Mouse (Mus musculus) ES-E14 (cell line): ENCODE results near the gene Gm10135. TPM values are rescaled to one million over a fixed set of nuclear protein-coding genes. Genes with fewer than 3 reads are reported as not detected.

Experiments used
- DNase-seq: peaks from one replicate; pipeline ENCODE4 v3.0.0-alpha.2; 2013; ENCODE audit warnings: low read depth, low spot score
- H3K27ac ChIP-seq: 2 replicates; pipeline ENCODE4 v1.5.1; 2012; ENCODE audit warnings: low read depth, mild to moderate bottlenecking, low read length, moderate library complexity, mixed read lengths; ENCODE audit not compliant: poor library complexity, insufficient read depth, severe bottlenecking
- H3K36me3 ChIP-seq: 2 replicates; pipeline ENCODE4 v1.6.1; 2012; ENCODE audit warnings: mild to moderate bottlenecking, low read length, moderate library complexity, mixed read lengths; ENCODE audit not compliant: control insufficient read depth, poor library complexity, insufficient read depth, severe bottlenecking
- H3K4me1 ChIP-seq, 2 experiments: fragments of 150-350 bp in 1 of 2; sonication (generic) in 1 of 2; 2 replicates each; pipeline ENCODE4 v1.6.1; 2012; ENCODE audit warnings: low read length in 2 of 2, mild to moderate bottlenecking in 1 of 2, mixed read lengths in 1 of 2; ENCODE audit not compliant: control insufficient read depth in 2 of 2, insufficient read depth in 2 of 2, poor library complexity in 1 of 2
- H3K4me3 ChIP-seq, 2 experiments: fragments of 150-350 bp in 1 of 2; sonication (generic) in 1 of 2; 2 replicates each; pipeline ENCODE4 v1.5.1; 2012; ENCODE audit warnings: low read length in 2 of 2, low read depth in 1 of 2, mild to moderate bottlenecking in 1 of 2, mixed read lengths in 1 of 2; ENCODE audit not compliant: insufficient read depth in 1 of 2, poor library complexity in 1 of 2, severe bottlenecking in 1 of 2
- H3K9ac ChIP-seq: 2 replicates; pipeline ENCODE4 v1.6.1; 2012; ENCODE audit warnings: low read depth, mild to moderate bottlenecking, low read length, mixed read lengths; ENCODE audit not compliant: poor library complexity, insufficient read depth, severe bottlenecking
- H3K9me3 ChIP-seq: fragments of 150-350 bp; sonication (generic); 2 replicates; pipeline ENCODE4 v1.6.1; 2012; ENCODE audit warnings: low read depth, mild to moderate bottlenecking, low read length; ENCODE audit not compliant: control insufficient read depth, insufficient read depth
- CHD2 ChIP-seq: IDR thresholded peaks from 2 replicates; pipeline ENCODE4 v1.6.1; 2014; ENCODE audit warnings: mild to moderate bottlenecking, low read depth, low read length, inconsistent platforms
- HCFC1 ChIP-seq: IDR thresholded peaks from 2 replicates; pipeline ENCODE4 v1.6.1; 2012; ENCODE audit warnings: low read length, inconsistent platforms, borderline replicate concordance; ENCODE audit not compliant: insufficient read depth
- MAFK ChIP-seq: IDR thresholded peaks from 2 replicates; pipeline ENCODE4 v1.6.1; 2014; ENCODE audit warnings: mild to moderate bottlenecking, low read depth, low read length, inconsistent platforms; ENCODE audit not compliant: insufficient read depth
- ZC3H11A ChIP-seq: IDR thresholded peaks from 2 replicates; pipeline ENCODE4 v1.6.1; 2012; ENCODE audit warnings: low read depth, mild to moderate bottlenecking, inconsistent platforms, low read length, borderline replicate concordance
- ZNF384 ChIP-seq: IDR thresholded peaks from 2 replicates; pipeline ENCODE4 v1.6.1; 2012; ENCODE audit warnings: low read depth, low read length, inconsistent platforms
- in situ Hi-C, 2 experiments: fragments of 600-800 bp; cut with MboI; formaldehyde crosslinking; loops; one replicate each; pipeline ENCODE4 v1.15.1; 2025; ENCODE audit warnings: low sequenced_read_pairs in 2 of 2, inconsistent platforms in 1 of 2; ENCODE audit not compliant: unreplicated experiment in 2 of 2
- total RNA-seq: library from RNA; depleted of rRNA; stranded (reverse); fragments of 300-350 nt; gene quantifications from 2 replicates; pipeline ENCODE4 v1.2.3, GENCODE M21; 2012

The Gm10135 gene
- total RNA-seq, 1 experiment = not detected

GRCm38 (mm10) chr5:72972435-72972834 lies 2.1 kb downstream of the Gm10135 start:
- Histone ChIP-seq H3K4me3 (no peak overlapping the region), H3K27ac (no peak overlapping the region), H3K9ac (no peak overlapping the region), H3K4me1 (no peaks in the 10 kb centered on the region), H3K9me3 (no peaks in the 10 kb centered on the region), H3K36me3 (peaks cover 11% of the 10 kb centered on the region)
- in situ Hi-C loops = no loop called here
- no peak for DNase-seq
- no peak for TF ChIP-seq MAFK
- no peak for TF ChIP-seq HCFC1
- no peak for TF ChIP-seq ZNF384
- no peak for TF ChIP-seq CHD2
- no peak for TF ChIP-seq ZC3H11A

GRCm38 (mm10) chr5:72965706-72966105 lies 8.8 kb downstream of the Gm10135 start:
- no peak for TF ChIP-seq CHD2
- TF ChIP-seq ZNF384 = no peak
- TF ChIP-seq HCFC1 = no peak
- TF ChIP-seq MAFK = no peak
- no peak for TF ChIP-seq ZC3H11A
- H3K36me3 ChIP-seq = peaks cover 6% of the 10 kb centered on the region
- in situ Hi-C loops = no loop called here
- DNase-seq = no peak
- H3K27ac ChIP-seq = no peak overlapping the region
- no peaks in the 10 kb centered on the region for H3K4me1 ChIP-seq
- H3K9ac ChIP-seq = no peak overlapping the region
- H3K9me3 ChIP-seq = no peaks in the 10 kb centered on the region
- H3K4me3 ChIP-seq = no peak overlapping the region

- H3K36me3 ChIP-seq = peaks cover 3% of the 10 kb centered on the region; the same call in 1 of the 2 replicates
- no peak for DNase-seq
- TF ChIP-seq CHD2 (no peak), HCFC1 (no peak), ZC3H11A (no peak), MAFK (no peak), ZNF384 (no peak)
- H3K27ac ChIP-seq = no peak overlapping the region
- H3K9ac ChIP-seq = no peak overlapping the region
- no peak overlapping the region for H3K4me3 ChIP-seq
- no peaks in the 10 kb centered on the region for H3K4me1 ChIP-seq
- no peaks in the 10 kb centered on the region for H3K9me3 ChIP-seq
- in situ Hi-C loops = no loop called here
These were observed 14.4 kb downstream of the Gm10135 start for GRCm38 (mm10) chr5:72960096-72960495.

GRCm38 (mm10) chr5:72957281-72957680 lies 17.2 kb downstream of the Gm10135 start:
- TF ChIP-seq ZC3H11A (no peak), ZNF384 (no peak), MAFK (no peak), CHD2 (no peak), HCFC1 (no peak)
- no peak for DNase-seq
- Histone ChIP-seq H3K4me1 (no peaks in the 10 kb centered on the region), H3K27ac (no peak overlapping the region), H3K9ac (no peak overlapping the region), H3K36me3 (no peaks in the 10 kb centered on the region), H3K4me3 (no peak overlapping the region), H3K9me3 (no peaks in the 10 kb centered on the region)
- in situ Hi-C loops = no loop called here

GRCm38 (mm10) chr5:72953996-72954604 lies 20.4 kb downstream of the Gm10135 start:
- in situ Hi-C loops = no loop called here
- H3K9me3 ChIP-seq = no peaks in the 10 kb centered on the region
- H3K4me3 ChIP-seq = no peak overlapping the region
- H3K9ac ChIP-seq = no peak overlapping the region
- DNase-seq = no peak
- no peaks in the 10 kb centered on the region for H3K36me3 ChIP-seq
- TF ChIP-seq MAFK (no peak), HCFC1 (no peak), ZC3H11A (no peak)
- no peaks in the 10 kb centered on the region for H3K4me1 ChIP-seq
- no peak overlapping the region for H3K27ac ChIP-seq
